Mouse (Mus musculus) megakaryocyte, embryonic 14.5 days (primary cell): Measurements from ENCODE around the gene Ppp1r3c.

Source experiments
- FLI1 ChIP-seq: IDR thresholded peaks from 2 replicates; pipeline ENCODE4 v1.6.1; 2012; ENCODE audit warnings: low read length, inconsistent platforms, mixed read lengths
- GATA1 ChIP-seq: IDR thresholded peaks from 3 replicates; pipeline ENCODE4 v1.6.1; 2012; ENCODE audit warnings: mixed read lengths, low read length, inconsistent platforms, borderline replicate concordance

DNA sequence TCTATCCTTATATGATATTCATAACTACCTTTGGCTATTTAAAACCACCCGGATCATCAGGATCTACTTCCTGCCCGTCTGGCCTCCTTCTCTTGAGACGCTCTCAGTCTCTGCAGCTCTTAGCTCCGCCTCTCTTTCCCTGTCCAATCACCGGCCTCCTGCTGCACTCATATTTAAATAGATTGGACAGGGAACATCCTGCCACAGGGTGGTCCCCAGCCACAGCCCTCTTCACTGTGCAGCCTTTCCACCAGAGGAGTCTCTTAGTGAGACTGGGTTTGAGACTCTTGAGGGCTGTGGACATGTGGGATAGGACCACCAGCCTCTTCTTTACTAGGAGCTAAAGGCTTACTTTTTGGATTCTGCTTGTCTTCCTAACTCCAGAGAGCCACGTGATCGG lies 20.2 kb downstream of the Ppp1r3c start:
- TF ChIP-seq GATA1 (no peak), FLI1 (no peak)
